Comparison of ENCODE assay signal across 9 mouse cellular contexts in the genomic region with DNA sequence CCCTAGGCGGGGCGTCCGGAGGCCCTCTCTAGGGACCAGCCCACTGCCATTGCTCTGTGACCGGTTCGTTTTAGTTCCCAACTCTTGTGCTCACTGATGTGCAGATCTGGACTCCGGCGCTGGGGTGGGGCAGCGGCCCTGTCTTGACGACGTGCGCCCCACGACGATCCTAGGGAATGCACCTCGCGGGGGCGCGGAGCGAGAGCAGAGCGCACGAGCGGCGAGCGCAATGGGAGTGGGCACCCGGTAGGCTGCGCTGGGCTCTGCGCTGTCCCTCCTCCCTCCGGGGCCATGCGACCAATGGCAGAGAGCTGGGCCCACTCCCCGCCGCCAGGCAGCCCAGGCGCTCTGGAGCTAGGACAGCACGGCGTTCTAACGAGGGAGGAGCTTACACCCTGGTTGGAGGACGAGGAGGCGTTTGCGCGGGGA. TPM values are rescaled to one million over a fixed set of nuclear protein-coding genes. Genes with fewer than 3 reads are reported as not detected.
DNase-seq lines count a peak whose midpoint lies in the region; ATAC-seq lines count a peak whose summit lies in the region.
"Had no signal": no experiment of that assay in that cellular context is flagged by ENCODE, and none has a peak within 500 bp of the region (broad histone marks: within the 10 kb centered on the region; RNA-seq: fewer than 3 reads in every experiment).

A gene (minus strand): TSS at position 245 of the 429 bp plus-strand sequence.

- 1% methylated on average over 38 of the region's 38 CpGs for WGBS in forebrain, embryonic 15.5 days
- WGBS in intestine, embryonic 15.5 days: under 1% methylated on average over 38 of the region's 38 CpGs
- WGBS in liver, embryonic 12.5 days (ENCODE audit: insufficient replicate concordance): 1% methylated on average over 38 of the region's 38 CpGs

- no peaks in the 10 kb centered on the region for H3K9me3 ChIP-seq in forebrain, embryonic 15.5 days
- H3K9me3 ChIP-seq in intestine, embryonic 15.5 days: no peaks in the 10 kb centered on the region
- H3K9me3 ChIP-seq in liver, embryonic 12.5 days (replicated peaks): no peaks in the 10 kb centered on the region

- peak; percentile 100 for ATAC-seq in forebrain, embryonic 15.5 days (replicated peaks)
- peak; percentile 98 for ATAC-seq in intestine, embryonic 15.5 days
- ATAC-seq in liver, embryonic 12.5 days: peak; percentile 83

- H3K4me2 ChIP-seq in forebrain, embryonic 15.5 days (replicated peaks): peak within 1 kb of the TSS; percentile 78
- H3K4me2 ChIP-seq in intestine, embryonic 15.5 days (replicated peaks): peak within 1 kb of the TSS; percentile 83
- H3K4me2 ChIP-seq in liver, embryonic 12.5 days: peak within 1 kb of the TSS; percentile 49

- peak; percentile 12 for DNase-seq in adrenal gland, postnatal 14 days
- no peak for DNase-seq in adrenal gland, postnatal 4 days (ENCODE audit: low spot score in 2 of 2)
- DNase-seq in ES-CJ7 (ENCODE audit: low read depth, low spot score) (peak; percentile 58), MN1 (ENCODE audit: low spot score) (no peak)
- peak; percentile 62 to 72 for DNase-seq in right cerebral cortex, postnatal 36 days (ENCODE audit: low spot score in 2 of 2)

- peak within 1 kb of the TSS; percentile 53 for H3K4me3 ChIP-seq in forebrain, embryonic 15.5 days
- H3K4me3 ChIP-seq in intestine, embryonic 15.5 days (replicated peaks): peak within 1 kb of the TSS; percentile 41
- H3K4me3 ChIP-seq in liver, embryonic 12.5 days: peak within 1 kb of the TSS; percentile 45

- no peak within 1 kb of the TSS for H3K27ac ChIP-seq in forebrain, embryonic 15.5 days (replicated peaks)
- no peak within 1 kb of the TSS for H3K27ac ChIP-seq in intestine, embryonic 15.5 days
- H3K27ac ChIP-seq in liver, embryonic 12.5 days: 0 out of 2 replicates have a peak within 1 kb of the TSS, but pooled peaks have one; percentile 14

- peak within 1 kb of the TSS; percentile 56 for H3K9ac ChIP-seq in forebrain, embryonic 15.5 days (replicated peaks)
- peak within 1 kb of the TSS; percentile 15; the same call in 1 of the 2 replicates for H3K9ac ChIP-seq in intestine, embryonic 15.5 days
- no peak within 1 kb of the TSS for H3K9ac ChIP-seq in liver, embryonic 12.5 days

- no peaks in the 10 kb centered on the region for H3K36me3 ChIP-seq in forebrain, embryonic 15.5 days
- H3K36me3 ChIP-seq in intestine, embryonic 15.5 days: no peaks in the 10 kb centered on the region
- no peaks in the 10 kb centered on the region for H3K36me3 ChIP-seq in liver, embryonic 12.5 days

- H3K27me3 ChIP-seq in forebrain, embryonic 15.5 days: no peaks in the 10 kb centered on the region
- H3K27me3 ChIP-seq in intestine, embryonic 15.5 days (replicated peaks): peaks cover 17% of the 10 kb centered on the region; the same call in 1 of the 2 replicates
- H3K27me3 ChIP-seq in liver, embryonic 12.5 days (replicated peaks): peaks cover 42% of the 10 kb centered on the region

- H3K4me1 ChIP-seq in forebrain, embryonic 15.5 days: peaks cover 19% of the 10 kb centered on the region
- H3K4me1 ChIP-seq in intestine, embryonic 15.5 days (replicated peaks): no peaks in the 10 kb centered on the region; the same call in 1 of the 2 replicates
- H3K4me1 ChIP-seq in liver, embryonic 12.5 days: no peaks in the 10 kb centered on the region

RNA-seq across cellular contexts. Expression of the gene that starts here (rescaled TPM):
- not detected in 2 replicates for total RNA-seq in adrenal gland, postnatal 14 days (2021)
- total RNA-seq in adrenal gland, postnatal 4 days (2021): under 1 TPM in 1 of 2 experiments, not detected in 1; 0.20 TPM
- polyA plus RNA-seq in forebrain, embryonic 15.5 days (2015; fragmentation: Nextera tagmentation; extraction: Ambion mirVana): 1.1 and 1.3 TPM in 2 replicates
- polyA plus RNA-seq in intestine, embryonic 15.5 days (2015; fragmentation: Nextera tagmentation; extraction: Ambion mirVana): 0.20 and 0.24 TPM in 2 replicates
- 0.50 and 0.99 TPM in 2 replicates for polyA plus RNA-seq in liver, embryonic 12.5 days (2016; fragmentation: Nextera tagmentation; extraction: Ambion mirVana)
- total RNA-seq: hematopoietic stem cell, adult 5-6 weeks had no signal

Comparison
In these comparisons a context has a peak if more than half of its experiments do, and no peak if none do; other contexts are left out.
1. Peak in DNase-seq in adrenal gland, postnatal 14 days; RNA of the gene not detected or under 1 TPM.
2. Peak in ATAC-seq, H3K4me3 ChIP-seq, H3K9ac ChIP-seq and H3K4me2 ChIP-seq in intestine, embryonic 15.5 days; RNA of the gene not detected or under 1 TPM.
3. Peak in ATAC-seq, H3K4me3 ChIP-seq, H3K27ac ChIP-seq and H3K4me2 ChIP-seq in liver, embryonic 12.5 days; RNA of the gene not detected or under 1 TPM.
4. DNase-seq: peak in ES-CJ7 (single experiment) and right cerebral cortex, postnatal 36 days (2 of 2); none in adrenal gland, postnatal 4 days (0 of 2) and MN1 (single experiment).
5. Peak in every context shown above with its lines, with median percentiles within 50 percentile points of each other: ATAC-seq, H3K4me2 ChIP-seq and H3K4me3 ChIP-seq.